Mouse (Mus musculus) left cerebral cortex, adult 9 months (tissue): Measurements from ENCODE around the gene Erlin1.
A peak's percentile ranks its signal among the peaks of the same experiment; 100 is the strongest.

Source experiments
- DNase-seq, 2 experiments: peaks; one replicate each; pipeline ENCODE4 v3.0.0; 2022; ENCODE audit warnings: low spot score in 2 of 2

The Erlin1 gene

DNA sequence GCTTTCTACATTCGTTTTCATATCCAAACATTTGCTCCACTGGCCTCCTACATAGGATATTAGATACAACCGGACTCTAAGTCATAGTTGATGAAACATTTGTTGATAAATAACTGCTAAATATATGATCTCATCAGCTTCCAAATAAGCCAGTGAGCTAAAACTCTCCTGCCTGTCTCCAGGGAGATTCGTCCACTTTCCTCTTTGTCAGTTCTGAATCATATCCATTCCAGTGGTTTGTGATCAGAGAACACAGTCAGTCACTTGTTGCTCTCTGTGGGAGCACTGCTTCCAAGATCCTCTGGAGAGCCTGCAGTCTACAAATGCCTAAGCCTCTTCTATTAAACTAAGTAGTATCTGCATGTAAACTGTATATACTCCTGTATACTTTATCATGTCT lies 9.4 kb downstream of the Erlin1 start:
- DNase-seq, result no peak

DNA sequence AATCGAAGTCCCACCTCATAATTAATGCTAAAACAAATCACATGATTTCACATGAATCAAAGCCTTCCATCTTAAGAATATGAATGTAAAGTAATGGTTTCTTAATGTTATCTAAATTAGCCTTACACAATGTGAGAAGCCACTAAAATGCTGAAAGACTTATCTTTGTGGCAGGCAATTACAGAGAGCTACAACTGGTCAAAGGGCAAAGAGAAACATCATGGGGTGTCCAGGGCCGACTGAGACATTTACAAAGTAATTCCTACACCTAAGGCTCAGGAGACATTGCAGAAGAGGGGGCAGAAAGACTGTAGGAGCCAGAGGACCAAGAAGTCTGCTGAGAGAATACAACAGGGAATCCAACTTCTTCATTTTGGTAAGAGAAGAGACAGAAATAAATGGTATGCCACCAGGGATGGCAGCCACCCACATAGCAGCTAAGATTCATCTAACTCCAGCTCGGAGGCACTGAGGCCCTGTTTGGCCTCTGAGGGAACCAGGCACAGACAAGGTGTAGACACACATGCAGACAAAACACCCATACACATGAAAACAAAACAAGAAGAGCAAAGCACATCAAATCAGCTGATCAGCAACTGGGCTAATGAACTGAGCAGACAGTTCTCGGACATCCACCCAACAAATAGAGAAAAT lies 14.3 kb downstream of the Erlin1 start:
- no peak for DNase-seq

DNA sequence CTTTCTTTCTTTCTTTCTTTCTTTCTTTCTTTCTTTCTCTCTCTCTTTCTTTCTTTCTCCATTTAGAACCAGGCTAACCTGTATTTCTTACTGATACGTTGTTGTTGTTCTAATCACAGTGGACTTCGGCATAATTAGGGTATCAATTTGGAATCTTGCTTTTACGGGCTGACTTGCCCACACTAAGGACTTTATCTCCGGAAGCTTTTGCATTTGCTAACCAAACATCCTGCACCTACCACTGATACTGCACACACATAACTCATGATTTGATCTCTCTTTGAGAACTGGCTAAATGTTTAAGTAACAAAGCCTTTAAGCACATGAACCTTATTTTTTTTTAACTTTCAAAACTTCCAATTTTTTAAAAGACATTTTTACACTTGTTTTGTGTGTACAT lies 19.2 kb downstream of the Erlin1 start:
- no peak for DNase-seq

DNA sequence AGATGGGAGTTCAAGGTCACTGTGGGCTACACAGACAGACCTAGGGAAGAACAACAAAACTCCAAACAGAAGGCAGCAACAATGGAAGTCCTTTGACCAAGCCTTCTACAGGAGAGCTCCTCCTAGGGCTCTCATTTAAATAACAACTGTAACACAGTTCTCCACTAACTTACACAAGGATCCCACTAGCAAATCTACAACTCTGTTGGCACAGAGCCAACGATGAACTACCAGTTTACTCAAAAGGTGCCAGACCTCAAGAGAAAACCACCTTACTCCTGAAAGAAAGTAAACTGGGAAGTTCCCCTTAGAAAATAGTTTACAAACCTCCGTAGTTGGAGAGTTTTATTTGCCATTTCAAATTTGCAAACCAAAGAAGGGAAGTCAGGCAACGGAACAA lies 20.3 kb downstream of the Erlin1 start:
- no peak for DNase-seq

DNA sequence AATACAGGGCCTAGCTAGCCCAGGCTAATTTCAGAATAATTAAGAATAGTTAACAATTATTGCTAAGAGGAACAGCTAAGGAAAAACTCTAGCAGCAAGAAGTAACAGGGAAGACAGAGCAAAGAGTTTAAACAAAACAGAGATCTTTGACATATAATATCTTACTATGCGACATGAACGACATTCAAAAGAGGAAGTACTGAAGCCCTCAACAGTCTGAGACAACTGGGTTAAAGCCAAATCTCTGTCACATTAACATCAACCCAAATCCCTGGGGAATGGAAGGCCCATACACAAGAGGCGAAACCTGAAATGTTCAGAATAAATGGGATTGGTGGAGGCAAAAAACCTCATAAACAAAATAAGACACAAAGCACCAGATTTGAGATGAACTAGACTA lies 23.7 kb downstream of the Erlin1 start:
- no peak for DNase-seq

DNA sequence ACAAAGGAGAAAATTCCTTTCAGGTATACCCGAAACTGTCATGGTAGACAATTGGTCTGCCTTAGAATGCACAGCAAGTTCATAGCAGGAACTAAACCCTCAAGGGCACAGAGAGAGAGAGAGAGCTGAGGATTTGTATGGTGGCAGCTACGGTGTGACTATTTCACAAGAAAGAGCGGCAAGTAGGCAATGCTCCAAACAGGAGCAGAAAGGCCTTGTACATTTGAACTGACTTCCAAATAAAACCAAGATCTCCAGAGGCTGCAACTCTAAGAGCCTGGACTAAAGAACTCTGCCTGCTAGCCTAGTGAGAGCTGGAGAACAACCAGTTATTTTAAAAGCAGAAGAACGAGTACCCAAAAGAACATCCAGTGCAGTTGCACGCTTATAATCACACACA lies 27.5 kb downstream of the Erlin1 start:
- DNase-seq, result no peak

DNA sequence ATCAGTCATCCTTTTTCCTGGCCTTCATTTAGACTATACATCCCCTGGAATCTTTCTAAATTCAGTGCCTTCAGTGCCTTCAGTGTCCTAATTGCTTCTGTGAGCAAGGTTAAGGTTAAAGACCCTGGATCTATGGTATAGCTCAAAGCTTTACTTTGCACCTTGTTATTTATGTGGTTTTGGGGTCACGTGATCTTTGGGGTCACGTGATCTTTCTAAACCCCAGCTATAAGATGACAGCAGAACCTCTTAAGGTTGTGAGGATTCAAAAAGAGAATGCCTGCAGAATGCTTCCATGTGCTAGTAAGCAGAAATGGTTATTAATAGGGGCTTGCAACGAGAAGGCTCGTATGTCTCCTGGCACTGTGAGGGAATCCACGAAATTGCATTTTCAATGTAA lies 36.2 kb downstream of the Erlin1 start:
- DNase-seq, result no peak

DNA sequence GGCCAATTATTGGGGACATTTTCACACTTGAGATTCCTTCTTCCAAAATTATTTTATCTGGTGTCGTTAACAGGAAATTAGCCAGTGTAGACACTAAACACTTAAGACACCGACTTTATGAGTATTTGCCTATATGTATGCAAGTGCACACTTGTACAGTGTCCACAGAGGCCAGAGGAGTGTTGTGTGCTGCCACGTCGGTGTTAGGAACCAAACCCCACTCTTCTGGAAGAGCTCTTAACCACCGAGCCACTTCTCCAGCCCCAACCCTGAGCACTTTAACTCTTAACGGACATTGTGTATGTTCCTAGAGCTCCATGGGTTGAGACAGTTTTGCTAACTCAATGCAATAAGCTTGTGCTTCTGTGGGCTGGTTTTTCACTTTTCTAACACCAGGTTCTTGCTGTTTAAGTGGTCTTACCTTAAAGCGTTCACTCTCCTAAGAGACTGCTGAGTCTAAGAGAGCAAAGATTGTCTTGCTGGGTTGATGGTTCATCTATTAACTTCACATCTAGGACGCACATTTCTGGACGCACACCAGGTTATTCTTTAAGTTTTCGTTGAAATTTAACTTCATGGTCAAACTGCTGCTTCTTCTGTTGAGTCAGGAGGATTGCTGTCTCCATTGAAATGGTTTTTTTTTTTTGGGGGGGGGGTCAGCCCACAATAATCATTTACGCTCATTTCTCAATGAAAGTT lies 37.4 kb downstream of the Erlin1 start:
- DNase-seq, result no peak

DNA sequence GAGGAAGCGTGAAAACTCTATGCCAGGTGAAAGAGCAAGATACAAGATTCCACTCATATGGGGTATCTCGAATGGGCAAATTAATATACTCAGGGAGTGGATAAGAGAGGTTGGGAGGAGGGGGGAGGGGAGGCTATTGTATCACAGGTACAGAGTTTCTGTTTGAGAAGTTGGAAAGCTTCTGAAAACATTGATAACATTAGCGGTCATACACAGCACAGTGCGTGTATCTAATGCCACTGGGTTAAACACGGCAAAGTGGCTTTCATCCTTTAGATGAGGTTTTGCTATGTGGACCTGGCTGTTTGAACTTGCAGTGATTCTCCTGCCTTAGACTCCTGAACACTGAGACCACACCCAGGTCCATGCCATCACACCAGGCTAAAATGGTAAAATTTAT lies 39.6 kb downstream of the Erlin1 start:
- no peak for DNase-seq

DNA sequence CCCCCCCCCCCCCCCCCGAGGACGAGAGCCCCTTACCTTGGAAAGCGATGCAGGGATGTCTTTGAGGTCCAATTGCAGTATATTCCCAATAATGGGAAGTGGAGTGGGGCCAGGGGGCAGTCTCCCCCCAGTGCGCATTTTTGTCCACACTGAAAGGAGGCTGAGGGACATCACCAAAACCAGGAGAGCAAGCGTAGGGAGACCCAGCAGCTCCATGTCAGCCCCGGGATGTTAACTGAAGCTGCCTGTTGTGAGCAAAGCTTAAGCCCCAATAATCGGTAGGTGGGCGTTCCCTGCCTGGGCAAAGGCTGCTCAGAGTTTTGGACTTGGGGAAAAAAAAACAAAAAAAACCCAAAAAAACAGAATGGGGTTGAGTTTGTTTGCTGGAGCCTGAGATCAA lies 40.6 kb downstream of the Erlin1 start, which contains the start of gene Cyp2c23:
TSS of gene Cyp2c23 (minus strand) at position 237 of the 400 bp plus-strand sequence.
- no peak for DNase-seq

DNA sequence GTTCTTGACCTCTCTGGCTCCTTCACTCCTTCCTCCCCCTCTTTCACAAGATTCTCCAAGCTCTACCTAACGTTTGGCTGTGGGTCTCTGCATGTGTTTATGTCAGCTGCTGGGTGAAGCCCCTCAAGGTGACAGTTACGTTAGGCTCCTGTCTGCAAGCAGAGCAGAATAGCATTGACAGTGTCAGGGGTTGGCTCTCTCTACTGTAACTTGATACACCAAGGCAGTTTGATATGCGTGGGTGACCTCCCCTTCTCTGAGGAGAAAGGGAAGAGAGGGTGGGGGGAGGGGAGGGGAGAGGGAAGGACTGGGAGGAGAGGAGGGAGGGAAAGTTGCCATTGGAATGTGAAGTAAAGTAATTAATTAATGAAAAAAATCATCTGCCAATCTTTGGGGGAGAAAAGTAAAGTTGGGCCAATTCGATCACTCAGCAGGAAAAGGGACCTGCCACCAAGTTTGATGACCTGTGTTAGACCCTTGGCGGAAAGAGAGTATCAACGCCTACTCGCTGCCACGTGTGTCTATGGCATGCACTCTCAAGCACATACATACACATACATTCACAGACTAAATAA lies 42.5 kb downstream of the Erlin1 start:
- DNase-seq, result no peak

DNA sequence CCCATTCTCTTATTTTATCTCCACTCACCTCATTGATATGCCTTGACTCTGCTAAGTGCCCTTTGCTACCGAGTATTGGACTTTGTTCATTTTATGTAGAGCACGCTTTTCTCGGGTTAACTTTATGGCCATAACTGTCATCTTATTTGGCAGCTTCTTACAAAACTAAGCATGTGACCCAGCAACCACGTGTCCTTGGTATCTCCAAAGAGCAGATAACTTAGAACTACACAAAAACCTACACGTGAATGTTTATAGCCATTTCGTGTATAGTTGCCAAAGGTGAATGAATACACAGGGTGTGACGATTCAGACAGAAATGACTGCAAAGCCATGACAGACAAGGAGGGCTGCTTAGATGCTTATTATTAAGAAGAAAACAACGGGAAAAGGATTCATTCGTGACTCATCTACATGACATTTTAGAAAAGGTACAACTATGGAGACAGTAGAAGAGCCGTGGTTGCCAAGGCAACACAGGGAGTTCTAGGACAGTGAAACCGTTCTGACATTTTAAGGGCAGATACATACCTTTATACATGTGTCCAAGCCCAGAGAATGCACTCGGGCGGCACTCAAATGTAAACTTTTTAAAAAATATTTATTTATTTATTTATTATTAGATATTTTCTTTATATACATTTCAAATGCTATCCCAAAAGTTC lies 44.5 kb downstream of the Erlin1 start:
- no peak for DNase-seq

DNA sequence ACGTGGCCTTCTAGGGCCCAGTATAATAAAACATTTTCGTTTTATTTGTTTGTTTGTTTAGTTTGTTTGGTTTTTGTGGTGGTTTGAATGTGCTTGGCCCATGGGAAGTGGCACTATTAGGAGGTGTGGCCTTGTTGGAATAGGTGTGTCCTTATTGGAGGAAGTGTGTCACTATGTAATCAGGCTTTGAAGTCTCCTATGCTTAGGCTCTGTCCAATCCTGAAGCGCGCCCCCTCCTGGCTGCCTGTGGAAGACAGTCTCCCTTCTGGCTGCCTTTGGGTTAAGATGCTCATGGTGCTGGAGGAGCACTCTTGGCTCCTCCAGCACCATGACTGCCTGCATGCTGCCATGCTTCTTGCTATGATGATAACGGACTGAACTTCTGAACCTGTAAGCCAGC lies 46.5 kb downstream of the Erlin1 start:
- DNase-seq, result no peak

DNA sequence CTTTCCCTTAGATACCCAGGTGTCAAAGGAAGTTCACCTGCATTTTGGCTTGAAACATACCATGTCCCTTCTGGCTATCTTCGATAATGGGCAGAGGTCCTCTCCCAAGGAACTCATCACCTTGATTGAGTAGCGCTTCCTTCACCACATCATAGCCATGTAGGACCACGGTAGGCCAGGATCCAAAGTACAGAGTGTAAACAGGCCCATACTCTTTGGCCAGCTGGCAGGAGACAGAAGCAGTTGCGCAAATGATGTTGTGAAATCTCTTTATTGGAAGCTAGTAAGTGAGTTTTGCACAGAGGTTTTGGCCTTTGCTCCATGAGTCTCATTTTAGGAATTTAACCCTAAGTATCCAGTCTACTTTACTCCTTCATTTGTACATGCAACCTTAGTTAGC lies 48.1 kb downstream of the Erlin1 start:
- DNase-seq, result no peak

DNA sequence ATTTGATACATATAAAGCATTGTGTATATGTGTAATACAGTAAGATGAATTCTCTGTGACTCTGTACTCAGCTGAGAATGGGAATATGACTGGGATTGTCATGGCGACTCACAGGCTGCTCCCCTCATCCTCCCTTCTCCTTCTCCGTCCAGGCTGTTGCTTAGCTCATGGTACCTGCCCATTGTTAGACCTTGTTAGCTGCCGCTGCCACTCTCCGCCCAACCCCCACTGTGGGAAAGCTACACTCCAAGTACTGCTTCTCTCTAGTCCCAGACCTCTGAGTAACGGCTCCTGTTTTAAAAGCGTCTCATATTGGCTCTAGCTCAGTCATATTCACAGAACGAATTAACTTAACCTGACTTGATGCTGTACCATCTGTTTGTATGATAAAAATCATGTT lies 49.8 kb downstream of the Erlin1 start:
- DNase-seq, result no peak

DNA sequence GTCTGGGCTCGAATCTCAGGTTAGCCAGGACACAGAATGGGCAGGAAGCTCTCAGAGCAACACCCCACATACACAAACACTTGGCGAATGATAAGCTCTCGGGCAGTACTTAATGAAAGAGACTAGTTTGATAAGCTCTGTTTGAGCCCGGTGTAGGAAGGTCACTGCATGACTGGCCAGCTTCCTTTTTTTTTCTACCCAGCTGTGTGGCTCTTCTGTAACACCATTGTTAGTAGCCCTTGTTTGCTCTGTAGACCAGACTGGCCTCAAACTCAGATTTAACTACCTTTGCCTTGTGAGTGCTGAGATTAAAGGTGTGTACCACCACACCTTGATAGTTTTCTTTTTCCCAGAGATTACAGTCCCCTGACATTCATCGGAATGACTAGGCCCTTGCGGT lies 55.7 kb downstream of the Erlin1 start:
- DNase-seq, result no peak

DNA sequence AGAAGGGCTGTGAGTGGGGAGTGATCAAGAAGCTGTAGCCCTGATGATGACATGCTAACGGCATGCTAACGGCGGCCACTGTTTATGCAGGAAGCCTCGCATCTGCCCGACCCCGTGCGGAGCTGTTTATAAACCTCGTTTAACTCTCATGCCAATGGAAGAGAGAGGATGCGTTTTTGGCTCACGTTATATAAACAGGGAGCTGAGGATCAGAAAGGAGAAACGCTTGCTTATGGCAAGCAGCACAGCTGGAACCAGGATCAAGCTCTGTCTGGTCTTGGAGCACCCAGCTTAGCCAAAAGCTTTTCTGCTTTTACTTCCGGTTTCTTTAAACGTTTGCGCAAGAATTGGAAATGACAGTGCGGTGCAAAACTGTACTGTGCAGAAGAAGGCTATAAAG lies 60.8 kb downstream of the Erlin1 start:
- no peak for DNase-seq

DNA sequence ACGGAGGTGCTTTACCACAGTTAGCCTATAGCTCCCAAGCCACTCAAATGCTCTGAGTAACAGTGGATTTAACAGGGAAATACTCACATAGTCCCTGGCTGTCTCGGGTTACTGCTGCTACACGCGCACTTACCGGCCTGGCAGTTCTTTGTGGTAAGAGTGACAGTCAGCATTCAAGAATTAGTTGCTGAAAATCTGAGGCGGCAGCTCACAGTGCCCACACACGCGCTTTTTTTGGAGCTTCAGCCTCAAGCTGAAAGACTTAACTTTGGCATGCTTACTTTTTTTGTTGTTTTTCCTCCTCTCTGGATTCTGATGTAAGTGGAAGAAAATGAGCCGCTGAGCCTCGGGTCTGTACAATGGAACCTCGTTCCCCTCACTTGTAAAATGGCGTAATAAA lies 62.4 kb downstream of the Erlin1 start:
- peak; percentile 24 to 43 for DNase-seq

DNA sequence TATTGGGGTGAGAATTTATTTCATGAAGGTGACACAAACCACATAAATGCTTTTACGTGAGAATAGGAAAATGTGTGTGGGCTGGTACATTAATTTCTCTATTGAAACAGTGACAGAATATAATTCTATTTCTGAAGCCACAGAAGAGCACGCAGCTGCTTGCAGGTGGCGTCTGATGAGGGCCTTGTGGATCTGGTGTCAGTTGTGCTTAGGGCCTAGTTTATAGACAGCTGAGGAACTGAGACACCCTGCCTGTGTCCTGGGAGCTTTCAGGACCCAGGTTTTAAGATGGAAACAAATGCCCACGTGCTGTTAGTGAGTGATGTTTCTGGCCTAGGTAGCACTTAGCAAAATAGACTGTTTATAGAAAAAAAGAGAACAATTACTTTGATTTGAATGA lies 64.6 kb downstream of the Erlin1 start:
- DNase-seq, result no peak

DNA sequence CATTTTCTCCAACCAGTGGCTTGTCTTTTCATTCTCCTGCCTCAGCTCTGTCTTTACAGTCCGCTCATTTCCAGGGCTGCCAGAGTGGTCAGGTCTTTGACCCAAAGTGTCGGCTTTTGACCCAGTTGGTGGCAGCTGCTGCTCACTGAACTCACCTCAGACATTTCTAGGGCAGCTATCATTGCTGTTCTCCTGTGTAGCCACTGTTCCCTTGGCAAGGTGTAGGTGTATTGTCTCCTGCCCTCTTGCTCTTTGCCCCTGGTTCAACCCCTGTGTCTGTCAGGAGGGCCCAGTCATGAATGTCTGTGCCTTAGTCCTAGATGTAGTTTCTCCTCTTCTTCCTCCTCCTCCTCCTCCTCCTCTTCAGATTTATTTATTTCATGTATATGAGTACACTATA lies 65.3 kb downstream of the Erlin1 start:
- DNase-seq, result no peak

DNA sequence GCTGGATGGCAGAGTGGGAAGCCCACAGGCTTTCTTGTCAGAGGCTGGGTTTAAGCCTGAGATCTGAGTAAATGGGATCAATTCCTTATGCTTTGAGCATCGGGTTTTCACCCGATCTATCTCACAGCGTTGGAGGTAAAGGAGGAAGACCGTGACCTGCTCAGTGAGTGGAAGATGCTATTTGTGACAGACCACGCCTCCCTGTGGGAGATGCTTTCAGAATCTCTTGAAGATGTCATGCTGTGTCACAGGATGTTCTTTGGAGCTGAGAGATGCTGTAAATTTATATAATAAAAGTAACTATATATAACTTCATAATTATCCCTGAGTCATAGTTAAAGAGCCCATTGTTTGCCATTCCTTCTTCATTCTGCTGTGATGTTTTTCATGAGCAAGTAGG lies 68.9 kb downstream of the Erlin1 start:
- peak; percentile 23 to 73 for DNase-seq

DNA sequence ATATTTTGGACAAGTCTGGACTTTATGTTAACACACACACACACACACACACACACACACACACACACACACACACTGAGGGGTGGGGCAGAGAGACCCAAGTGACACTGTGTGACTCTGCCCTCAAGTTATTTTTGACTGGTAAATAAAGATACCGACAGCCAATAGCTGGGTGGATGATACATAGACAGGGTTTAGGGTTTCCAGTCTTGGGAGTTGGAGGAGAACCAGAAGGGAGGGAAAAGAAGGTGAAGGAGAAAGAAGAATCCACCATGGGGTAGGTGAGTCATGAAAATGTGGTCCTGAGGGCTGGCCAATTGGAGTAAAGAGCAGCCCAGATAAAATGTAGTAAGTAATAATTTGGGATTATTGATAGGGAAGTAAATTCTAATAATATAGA lies 69.5 kb downstream of the Erlin1 start:
- no peak for DNase-seq
